Mouse (Mus musculus) ES-Bruce4 (cell line): ENCODE results near the gene Fads2. TPM values are rescaled to one million over a fixed set of nuclear protein-coding genes. Genes with fewer than 3 reads are reported as not detected.

Experiments used
- H3K27ac ChIP-seq: 2 replicates; pipeline ENCODE4 v1.5.1; 2012; ENCODE audit warnings: low read length, inconsistent platforms; ENCODE audit not compliant: insufficient read depth
- H3K27me3 ChIP-seq: 2 replicates; pipeline ENCODE4 v1.6.1; 2012; ENCODE audit warnings: mild to moderate bottlenecking, low read length, inconsistent platforms; ENCODE audit not compliant: control insufficient read depth, poor library complexity, insufficient read depth, severe bottlenecking
- H3K36me3 ChIP-seq: 2 replicates; pipeline ENCODE4 v1.6.1; 2012; ENCODE audit warnings: inconsistent platforms, mild to moderate bottlenecking, low read length, moderate library complexity; ENCODE audit not compliant: control insufficient read depth, poor library complexity, insufficient read depth, severe bottlenecking
- H3K4me1 ChIP-seq: one replicate; pipeline ENCODE4 v1.8.1; 2011; ENCODE audit warnings: low read length; ENCODE audit not compliant: control insufficient read depth, insufficient read depth
- H3K4me3 ChIP-seq: 2 replicates; pipeline ENCODE4 v1.5.1; 2011; ENCODE audit warnings: low read depth, mild to moderate bottlenecking, low read length
- H3K9ac ChIP-seq: 2 replicates; pipeline ENCODE4 v1.6.1; 2012; ENCODE audit warnings: low read depth, mild to moderate bottlenecking, inconsistent platforms; ENCODE audit not compliant: poor library complexity, severe bottlenecking
- H3K9me3 ChIP-seq: replicated peaks from 2 replicates; pipeline ENCODE4 v1.6.1; 2012; ENCODE audit warnings: mild to moderate bottlenecking, low read length, inconsistent platforms; ENCODE audit not compliant: control insufficient read depth, poor library complexity, insufficient read depth, severe bottlenecking
- CTCF ChIP-seq: IDR thresholded peaks from one replicate; pipeline ENCODE4 v1.8.1; 2011; ENCODE audit warnings: low read depth, low read length
- EP300 ChIP-seq: IDR thresholded peaks from 2 replicates; pipeline ENCODE4 v1.6.1; 2011; ENCODE audit warnings: low read depth, low read length; ENCODE audit not compliant: insufficient read depth
- POLR2A ChIP-seq: IDR thresholded peaks from one replicate; pipeline ENCODE4 v1.8.1; 2011; ENCODE audit warnings: low read length; ENCODE audit not compliant: insufficient read depth
- polyA plus RNA-seq: library from polyadenylated mRNA; stranded (reverse); fragments of >200 nt; gene quantifications from 2 replicates; pipeline ENCODE4 v1.2.4, GENCODE M21; 2011; ENCODE audit warnings: low read depth; ENCODE audit not compliant: missing spikeins, insufficient read depth, insufficient read length

The Fads2 gene
- polyA plus RNA-seq, result 84.5 and 104 TPM in 2 replicates

DNA sequence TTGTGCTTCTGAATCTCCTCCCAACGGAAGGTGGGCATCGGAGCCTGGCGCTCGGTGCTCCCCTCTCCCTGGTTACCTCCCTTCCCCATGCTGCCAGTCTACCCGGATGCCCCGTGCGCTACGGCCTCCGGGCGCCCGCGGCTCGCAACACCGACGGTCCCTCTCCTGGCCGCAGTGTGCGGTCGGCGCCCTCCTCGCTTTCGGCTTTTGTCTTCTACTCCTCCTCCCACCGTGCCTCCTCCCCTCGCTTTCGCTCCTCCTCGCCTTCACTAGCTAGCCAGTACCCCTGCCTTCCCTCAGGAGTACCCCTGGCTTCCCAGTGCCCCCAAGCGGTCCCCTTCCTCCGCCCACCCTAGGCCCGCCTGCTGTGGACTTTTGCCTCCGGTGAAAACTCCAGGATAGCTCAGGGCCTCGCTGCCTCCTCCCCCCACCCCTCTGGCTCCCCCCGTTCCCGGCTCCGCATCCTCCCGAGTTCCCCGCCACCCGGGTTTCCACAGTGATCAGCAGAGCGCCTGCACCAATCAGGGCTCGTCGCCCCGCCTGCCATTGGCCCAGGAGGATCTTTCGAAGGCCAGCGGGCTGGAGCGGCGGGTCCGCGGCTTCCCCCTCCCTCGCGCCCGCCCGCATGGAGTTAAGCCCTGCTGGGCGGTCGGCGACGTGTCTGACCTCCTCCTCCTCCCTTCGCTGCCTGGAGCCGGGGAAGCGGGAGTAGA is at the start of gene Fads2:
TSS of gene Fads2 (minus strand) at position 406 of the 713 bp plus-strand sequence.
- Histone ChIP-seq H3K4me1 (no peaks in the 10 kb centered on the region), H3K27ac (peak within 1 kb of the TSS; percentile 60), H3K36me3 (no peaks in the 10 kb centered on the region), H3K9me3 (no peaks in the 10 kb centered on the region), H3K4me3 (peak within 1 kb of the TSS; percentile 85), H3K9ac (peak within 1 kb of the TSS; percentile 79), H3K27me3 (no peaks in the 10 kb centered on the region)
- TF ChIP-seq POLR2A (peak; percentile 20), EP300 (no peak), CTCF (no peak)

DNA sequence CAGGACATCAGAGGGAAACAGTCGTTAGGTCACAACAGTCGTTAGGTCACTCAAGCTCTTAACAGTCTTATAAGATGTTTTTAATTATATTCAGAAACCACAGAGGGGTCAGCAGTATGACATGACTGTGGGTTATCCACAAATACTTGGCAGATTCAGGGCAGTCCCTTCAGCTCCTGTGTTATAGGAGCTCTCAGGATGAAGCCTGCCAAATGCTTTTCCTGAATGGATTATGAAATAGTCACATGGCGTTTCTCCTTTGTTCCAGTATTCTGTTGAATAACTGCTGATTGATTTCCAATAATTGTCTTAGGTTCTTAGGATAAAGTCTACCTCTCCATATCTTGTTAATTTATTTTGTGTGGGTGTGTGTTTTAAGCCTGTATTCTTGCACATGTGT is 47.6 kb upstream of the Fads2 start:
- TF ChIP-seq CTCF (no peak), EP300 (no peak), POLR2A (no peak)
- no peaks in the 10 kb centered on the region for H3K9me3 ChIP-seq
- no peaks in the 10 kb centered on the region for H3K27me3 ChIP-seq
- H3K27ac ChIP-seq, result no peak overlapping the region
- peaks cover 2% of the 10 kb centered on the region for H3K4me1 ChIP-seq
- H3K9ac ChIP-seq, result no peak overlapping the region
- H3K36me3 ChIP-seq, result no peaks in the 10 kb centered on the region
- no peak overlapping the region for H3K4me3 ChIP-seq

GRCm38 (mm10) chr19:10148555-10148954 is 47.0 kb upstream of the Fads2 start:
- Histone ChIP-seq H3K27me3 (no peaks in the 10 kb centered on the region), H3K4me1 (peaks cover 2% of the 10 kb centered on the region), H3K4me3 (no peak overlapping the region), H3K9ac (no peak overlapping the region), H3K36me3 (no peaks in the 10 kb centered on the region), H3K9me3 (no peaks in the 10 kb centered on the region), H3K27ac (no peak overlapping the region)
- no peak for TF ChIP-seq POLR2A
- no peak for TF ChIP-seq EP300
- no peak for TF ChIP-seq CTCF

- Histone ChIP-seq H3K36me3 (no peaks in the 10 kb centered on the region), H3K4me3 (no peak overlapping the region), H3K27ac (no peak overlapping the region), H3K4me1 (peaks cover 2% of the 10 kb centered on the region), H3K9ac (no peak overlapping the region), H3K27me3 (no peaks in the 10 kb centered on the region), H3K9me3 (no peaks in the 10 kb centered on the region)
- TF ChIP-seq POLR2A, result no peak
- no peak for TF ChIP-seq EP300
- TF ChIP-seq CTCF, result no peak
Measured at GRCm38 (mm10) chr19:10144464-10144863, 42.9 kb upstream of the Fads2 start.

DNA sequence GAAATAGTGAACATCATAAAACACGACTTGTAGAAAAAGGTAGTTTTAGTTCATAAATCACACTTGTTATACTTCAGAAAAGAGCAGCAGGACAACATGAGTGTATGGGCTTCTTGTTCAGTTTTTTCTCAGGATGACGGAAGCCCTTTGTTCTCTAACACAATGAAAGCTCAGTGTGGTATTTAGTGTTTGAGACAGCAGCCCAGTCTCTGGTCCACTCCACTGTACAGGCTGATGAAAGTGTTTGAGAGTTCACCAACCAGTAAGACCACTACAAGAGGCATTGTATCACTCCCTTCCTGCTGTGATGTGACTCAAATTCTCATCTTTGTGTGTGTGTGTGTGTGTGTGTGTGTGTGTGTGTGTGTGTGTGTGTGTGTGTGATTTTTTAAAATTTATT is 42.1 kb upstream of the Fads2 start:
- no peak overlapping the region for H3K4me3 ChIP-seq
- no peaks in the 10 kb centered on the region for H3K27me3 ChIP-seq
- H3K9ac ChIP-seq, result no peak overlapping the region
- H3K4me1 ChIP-seq, result peaks cover 2% of the 10 kb centered on the region
- no peak for TF ChIP-seq CTCF
- no peak for TF ChIP-seq EP300
- TF ChIP-seq POLR2A, result no peak
- H3K27ac ChIP-seq, result no peak overlapping the region
- H3K36me3 ChIP-seq, result no peaks in the 10 kb centered on the region
- H3K9me3 ChIP-seq, result no peaks in the 10 kb centered on the region

- Histone ChIP-seq H3K4me3 (no peak overlapping the region), H3K27me3 (no peaks in the 10 kb centered on the region), H3K36me3 (no peaks in the 10 kb centered on the region), H3K27ac (no peak overlapping the region), H3K9ac (no peak overlapping the region), H3K4me1 (peaks cover 2% of the 10 kb centered on the region), H3K9me3 (no peaks in the 10 kb centered on the region)
- TF ChIP-seq CTCF (no peak), EP300 (no peak), POLR2A (no peak)
Measured at GRCm38 (mm10) chr19:10139736-10140135, 38.2 kb upstream of the Fads2 start.
